Mouse (Mus musculus) hindbrain, postnatal 0 days (tissue): ENCODE measurements around the gene Prkca. TPM values are rescaled to one million over a fixed set of nuclear protein-coding genes. Genes with fewer than 3 reads are reported as not detected.

Experiments
- ATAC-seq: fragments of 200-750 bp; cut with Nextera tagmentation; 2 replicates; pipeline ENCODE4 v1.8.0; 2017; ENCODE audit warnings: mild to moderate bottlenecking, moderate TSS enrichment, moderate library complexity
- DNase-seq: peaks from one replicate; pipeline ENCODE4 v3.0.0-alpha.2; 2015; ENCODE audit warnings: low spot score
- H3K27ac ChIP-seq: fragments of 300-500 bp; sonication (generic); 2 replicates; pipeline ENCODE4 v1.5.1; 2014; ENCODE audit warnings: mild to moderate bottlenecking
- H3K27me3 ChIP-seq: fragments of 300-500 bp; sonication (generic); 2 replicates; pipeline ENCODE4 v1.6.1; 2014; ENCODE audit warnings: low read length, mixed read lengths; ENCODE audit not compliant: insufficient read depth
- H3K36me3 ChIP-seq: fragments of 300-500 bp; sonication (generic); 2 replicates; pipeline ENCODE4 v1.6.1; 2014; ENCODE audit warnings: low read length, mixed read lengths; ENCODE audit not compliant: insufficient read depth
- H3K4me1 ChIP-seq: fragments of 300-500 bp; sonication (generic); 2 replicates; pipeline ENCODE4 v1.6.1; 2014; ENCODE audit warnings: antibody characterized with exemption, low read length, mixed read lengths; ENCODE audit not compliant: insufficient read depth
- H3K4me2 ChIP-seq: fragments of 300-500 bp; sonication (generic); 2 replicates; pipeline ENCODE4 v1.6.1; 2014; ENCODE audit warnings: low read depth, mild to moderate bottlenecking, low read length, moderate library complexity, mixed read lengths
- H3K4me3 ChIP-seq: fragments of 300-500 bp; sonication (generic); 2 replicates; pipeline ENCODE4 v1.5.1; 2014; ENCODE audit warnings: low read length
- H3K9ac ChIP-seq: fragments of 300-500 bp; sonication (generic); replicated peaks from 2 replicates; pipeline ENCODE4 v1.6.1; 2014; ENCODE audit warnings: mild to moderate bottlenecking, low read length, moderate library complexity, mixed read lengths
- H3K9me3 ChIP-seq: fragments of 300-500 bp; sonication (generic); 2 replicates; pipeline ENCODE4 v1.6.1; 2016; ENCODE audit warnings: low read length, mixed read lengths
- CTCF ChIP-seq: IDR thresholded peaks from 2 replicates; pipeline ENCODE4 v1.5.1; 2016; ENCODE audit warnings: antibody characterized with exemption, control low read depth, low read depth
- WGBS: fragments of 180-500 bp; shearing (Covaris S2); extraction: QIAGEN DNeasy Blood & Tissue Kit; methylation state at CpG from one replicate; pipeline ENCODE4 v1.1.7; 2014; 5-methylcytosine and 5-hydroxymethylcytosine counted together
- polyA plus RNA-seq: library from polyadenylated mRNA; unstranded; fragments of >200 nt; fragmentation: Nextera tagmentation; extraction: Ambion mirVana; gene quantifications from 2 replicates; pipeline ENCODE4 v1.2.1, GENCODE M21; 2015
- total RNA-seq: library from RNA; depleted of rRNA; stranded (reverse); fragments of >200 nt; gene quantifications from 2 replicates; pipeline ENCODE4 v1.2.3, GENCODE M21; 2014

The Prkca gene
- total and polyA plus RNA-seq, 2 experiments from 2014 or later, result 8.0 to 25.0 TPM

GRCm38 (mm10) chr11:108311912-108312311 lies 31.8 kb downstream of the Prkca start:
- TF ChIP-seq CTCF, result no peak
- Histone ChIP-seq H3K27ac (no peak overlapping the region), H3K9ac (no peak overlapping the region), H3K27me3 (no peaks in the 10 kb centered on the region), H3K9me3 (no peaks in the 10 kb centered on the region), H3K4me3 (no peak overlapping the region), H3K36me3 (no peaks in the 10 kb centered on the region), H3K4me2 (no peak overlapping the region), H3K4me1 (no peaks in the 10 kb centered on the region)
- ATAC-seq (no peak), DNase-seq (no peak)
- 81% methylated on average over 2 of the region's 2 CpGs for WGBS

- H3K27me3 ChIP-seq, result no peaks in the 10 kb centered on the region
- 84% methylated on average over 5 of the region's 5 CpGs for WGBS
- no peak overlapping the region for H3K4me2 ChIP-seq
- H3K27ac ChIP-seq, result no peak overlapping the region
- no peaks in the 10 kb centered on the region for H3K36me3 ChIP-seq
- H3K9me3 ChIP-seq, result no peaks in the 10 kb centered on the region
- DNase-seq, result no peak
- no peak overlapping the region for H3K9ac ChIP-seq
- ATAC-seq, result no peak
- TF ChIP-seq CTCF, result no peak
- H3K4me1 ChIP-seq, result no peaks in the 10 kb centered on the region
- no peak overlapping the region for H3K4me3 ChIP-seq
Observed at GRCm38 (mm10) chr11:108309791-108310190, 33.9 kb downstream of the Prkca start.

- no peak overlapping the region for H3K4me3 ChIP-seq
- no peak overlapping the region for H3K27ac ChIP-seq
- H3K4me2 ChIP-seq, result no peak overlapping the region
- TF ChIP-seq CTCF, result no peak
- 97% methylated on average over 5 of the region's 5 CpGs for WGBS
- H3K9ac ChIP-seq, result no peak overlapping the region
- H3K27me3 ChIP-seq, result no peaks in the 10 kb centered on the region
- no peak for ATAC-seq
- no peak for DNase-seq
- no peaks in the 10 kb centered on the region for H3K4me1 ChIP-seq
- no peaks in the 10 kb centered on the region for H3K9me3 ChIP-seq
- no peaks in the 10 kb centered on the region for H3K36me3 ChIP-seq
Observed at GRCm38 (mm10) chr11:108308253-108308652, 35.5 kb downstream of the Prkca start.

- TF ChIP-seq CTCF, result no peak
- DNase-seq (no peak), ATAC-seq (no peak)
- no peaks in the 10 kb centered on the region for H3K9me3 ChIP-seq
- H3K4me1 ChIP-seq, result no peaks in the 10 kb centered on the region
- no peak overlapping the region for H3K9ac ChIP-seq
- no peak overlapping the region for H3K27ac ChIP-seq
- H3K4me2 ChIP-seq, result no peak overlapping the region
- H3K36me3 ChIP-seq, result no peaks in the 10 kb centered on the region
- H3K27me3 ChIP-seq, result no peaks in the 10 kb centered on the region
- H3K4me3 ChIP-seq, result no peak overlapping the region
- 81% methylated on average over 7 of the region's 7 CpGs for WGBS
Observed at GRCm38 (mm10) chr11:108307258-108307657, 36.5 kb downstream of the Prkca start.

- Histone ChIP-seq H3K9me3 (no peaks in the 10 kb centered on the region), H3K4me3 (no peak overlapping the region), H3K9ac (no peak overlapping the region), H3K27ac (no peak overlapping the region), H3K4me1 (peaks cover 9% of the 10 kb centered on the region; the same call in 1 of the 2 replicates), H3K36me3 (no peaks in the 10 kb centered on the region), H3K27me3 (no peaks in the 10 kb centered on the region), H3K4me2 (no peak overlapping the region)
- DNase-seq, result no peak
- ATAC-seq, result no peak
- TF ChIP-seq CTCF, result no peak
- WGBS, result 96% methylated on average over 4 of the region's 4 CpGs
Observed at GRCm38 (mm10) chr11:108303787-108304186, 39.9 kb downstream of the Prkca start.

GRCm38 (mm10) chr11:108301796-108302490 lies 41.8 kb downstream of the Prkca start:
- TF ChIP-seq CTCF, result no peak
- no peak overlapping the region for H3K9ac ChIP-seq
- 84% methylated on average over 10 of the region's 10 CpGs for WGBS

GRCm38 (mm10) chr11:108301036-108301435 lies 42.7 kb downstream of the Prkca start:
- Histone ChIP-seq H3K27me3 (no peaks in the 10 kb centered on the region), H3K4me3 (no peak overlapping the region), H3K9me3 (no peaks in the 10 kb centered on the region), H3K4me2 (no peak overlapping the region), H3K27ac (no peak overlapping the region), H3K9ac (no peak overlapping the region), H3K36me3 (no peaks in the 10 kb centered on the region), H3K4me1 (peaks cover 9% of the 10 kb centered on the region)
- DNase-seq (no peak), ATAC-seq (no peak)
- TF ChIP-seq CTCF, result no peak
- 73% methylated on average over 6 of the region's 6 CpGs for WGBS

More at GRCm38 (mm10) chr11:108301796-108302490, 41.8 kb downstream of the Prkca start:
- Histone ChIP-seq H3K4me3 (no peak overlapping the region), H3K4me2 (no peak overlapping the region), H3K9me3 (no peaks in the 10 kb centered on the region), H3K27ac (no peak overlapping the region), H3K36me3 (no peaks in the 10 kb centered on the region), H3K27me3 (no peaks in the 10 kb centered on the region), H3K4me1 (peaks cover 9% of the 10 kb centered on the region)
- DNase-seq (no peak), ATAC-seq (no peak)
